Mouse (Mus musculus) erythroblast, embryonic 14.5 days (primary cell): ENCODE measurements around the gene Scn8a. TPM values are rescaled to one million over a fixed set of nuclear protein-coding genes. Genes with fewer than 3 reads are reported as not detected.

Source experiments
- H3K27me3 ChIP-seq: 2 replicates; pipeline ENCODE4 v1.6.1; 2012; ENCODE audit warnings: inconsistent platforms; ENCODE audit not compliant: control insufficient read depth
- H3K36me3 ChIP-seq: 2 replicates; pipeline ENCODE4 v1.6.1; 2012; ENCODE audit warnings: mild to moderate bottlenecking, inconsistent platforms; ENCODE audit not compliant: control insufficient read depth
- H3K4me1 ChIP-seq: 2 replicates; pipeline ENCODE4 v1.6.1; 2012; ENCODE audit warnings: inconsistent platforms; ENCODE audit not compliant: control insufficient read depth
- H3K4me3 ChIP-seq: replicated peaks from 2 replicates; pipeline ENCODE3; 2012; ENCODE audit warnings: moderate library complexity, mild to moderate bottlenecking, inconsistent platforms
- H3K9me3 ChIP-seq: 2 replicates; pipeline ENCODE4 v1.6.1; 2012; ENCODE audit warnings: low read length, inconsistent platforms, mixed read lengths; ENCODE audit not compliant: control insufficient read depth
- GATA1 ChIP-seq: IDR thresholded peaks from 2 replicates; pipeline ENCODE4 v1.6.1; 2012; ENCODE audit warnings: low read length, inconsistent platforms, mixed read lengths
- TAL1 ChIP-seq: IDR thresholded peaks from 3 replicates; pipeline ENCODE4 v1.6.1; 2012; ENCODE audit warnings: low read length, inconsistent platforms, mixed read lengths
- polyA plus RNA-seq: library from polyadenylated mRNA; stranded (reverse); fragments of >175 nt; gene quantifications from 2 replicates; pipeline ENCODE4 v1.2.3, GENCODE M21; 2012

Gene Scn8a
- polyA plus RNA-seq, 1 experiment = not detected

GRCm38 (mm10) chr15:101084499-101084898 is 214.8 kb downstream of the Scn8a start:
- H3K9me3 ChIP-seq = no peaks in the 10 kb centered on the region
- no peaks in the 10 kb centered on the region for H3K4me1 ChIP-seq
- no peaks in the 10 kb centered on the region for H3K36me3 ChIP-seq
- H3K27me3 ChIP-seq = peaks cover 8% of the 10 kb centered on the region
- TF ChIP-seq GATA1 = no peak
- TF ChIP-seq TAL1 = no peak
- no peak overlapping the region for H3K4me3 ChIP-seq

- Histone ChIP-seq H3K4me3 (no peak overlapping the region), H3K36me3 (no peaks in the 10 kb centered on the region), H3K27me3 (no peaks in the 10 kb centered on the region), H3K9me3 (no peaks in the 10 kb centered on the region), H3K4me1 (no peaks in the 10 kb centered on the region)
- TF ChIP-seq TAL1 = no peak
- TF ChIP-seq GATA1 = no peak
These were observed 216.8 kb downstream of the Scn8a start for GRCm38 (mm10) chr15:101086451-101086850.

GRCm38 (mm10) chr15:101086956-101087355 is 217.3 kb downstream of the Scn8a start:
- no peaks in the 10 kb centered on the region for H3K9me3 ChIP-seq
- TF ChIP-seq GATA1 (no peak), TAL1 (no peak)
- H3K36me3 ChIP-seq = no peaks in the 10 kb centered on the region
- no peak overlapping the region for H3K4me3 ChIP-seq
- H3K4me1 ChIP-seq = no peaks in the 10 kb centered on the region
- no peaks in the 10 kb centered on the region for H3K27me3 ChIP-seq

- no peaks in the 10 kb centered on the region for H3K4me1 ChIP-seq
- no peak for TF ChIP-seq TAL1
- H3K27me3 ChIP-seq = peaks cover 3% of the 10 kb centered on the region; the same call in 1 of the 2 replicates
- no peak overlapping the region for H3K4me3 ChIP-seq
- H3K36me3 ChIP-seq = no peaks in the 10 kb centered on the region
- H3K9me3 ChIP-seq = no peaks in the 10 kb centered on the region
These were observed 218.6 kb downstream of the Scn8a start for GRCm38 (mm10) chr15:101088291-101088690.

GRCm38 (mm10) chr15:101091551-101091950 is 221.9 kb downstream of the Scn8a start:
- no peaks in the 10 kb centered on the region for H3K4me1 ChIP-seq
- no peak overlapping the region for H3K4me3 ChIP-seq
- no peaks in the 10 kb centered on the region for H3K36me3 ChIP-seq
- TF ChIP-seq GATA1 = no peak
- H3K27me3 ChIP-seq = peaks cover 3% of the 10 kb centered on the region; the same call in 1 of the 2 replicates
- H3K9me3 ChIP-seq = no peaks in the 10 kb centered on the region

GRCm38 (mm10) chr15:101092121-101092828 is 222.6 kb downstream of the Scn8a start:
- TF ChIP-seq GATA1 = no peak
- TF ChIP-seq TAL1 = no peak
- no peaks in the 10 kb centered on the region for H3K4me1 ChIP-seq
- H3K4me3 ChIP-seq = no peak overlapping the region
- H3K36me3 ChIP-seq = no peaks in the 10 kb centered on the region
- H3K27me3 ChIP-seq = peaks cover 3% of the 10 kb centered on the region; the same call in 1 of the 2 replicates
- no peaks in the 10 kb centered on the region for H3K9me3 ChIP-seq

- Histone ChIP-seq H3K4me3 (no peak overlapping the region), H3K36me3 (no peaks in the 10 kb centered on the region), H3K9me3 (no peaks in the 10 kb centered on the region), H3K4me1 (no peaks in the 10 kb centered on the region), H3K27me3 (peaks cover 6% of the 10 kb centered on the region)
- TF ChIP-seq GATA1 = no peak
These were observed 223.4 kb downstream of the Scn8a start for GRCm38 (mm10) chr15:101092829-101093648.

GRCm38 (mm10) chr15:101093988-101094387 is 224.3 kb downstream of the Scn8a start:
- no peak for TF ChIP-seq TAL1
- no peak for TF ChIP-seq GATA1
- no peaks in the 10 kb centered on the region for H3K36me3 ChIP-seq
- no peaks in the 10 kb centered on the region for H3K4me1 ChIP-seq
- peaks cover 11% of the 10 kb centered on the region for H3K27me3 ChIP-seq
- H3K4me3 ChIP-seq = no peak overlapping the region
- no peaks in the 10 kb centered on the region for H3K9me3 ChIP-seq

GRCm38 (mm10) chr15:101094979-101095378 is 225.3 kb downstream of the Scn8a start:
- Histone ChIP-seq H3K27me3 (peaks cover 14% of the 10 kb centered on the region), H3K9me3 (no peaks in the 10 kb centered on the region), H3K4me3 (no peak overlapping the region), H3K36me3 (no peaks in the 10 kb centered on the region), H3K4me1 (no peaks in the 10 kb centered on the region)
- TF ChIP-seq TAL1 = no peak
- TF ChIP-seq GATA1 = no peak
